Mouse (Mus musculus) c-Kit-positive CD71-positive TER-119-negative erythroid progenitor cells, embryonic 14.5 days (primary cell): ENCODE measurements around the gene Ift43.

Experiments used
- DNase-seq: peaks from one replicate; pipeline ENCODE4 v3.0.0-alpha.2; 2013; ENCODE audit warnings: low read depth

The Ift43 gene

GRCm38 (mm10) chr12:86082481-86083012, at the start of gene Ift43:
TSS of gene Ift43 (plus strand) at chr12:86082541.
- DNase-seq = no peak

DNA sequence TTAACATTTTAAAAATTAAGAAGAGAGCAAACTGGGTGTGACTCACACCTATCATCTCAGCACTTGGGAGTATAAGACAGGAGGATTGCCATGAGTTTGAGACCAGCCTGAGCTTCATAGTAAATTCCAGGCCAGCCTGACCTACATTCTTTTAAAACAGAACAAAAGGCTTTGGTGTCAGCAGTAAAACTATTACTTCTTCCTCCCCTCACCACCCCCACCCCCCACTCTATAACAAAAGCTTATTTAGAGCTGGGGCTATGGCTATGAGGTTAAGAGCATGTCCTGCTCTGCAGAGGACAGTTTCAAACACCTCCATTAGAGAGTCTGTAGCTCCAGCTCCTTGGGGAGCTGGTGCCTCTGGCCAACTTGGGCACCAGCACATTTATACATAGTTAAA, 46.8 kb upstream of the Ift43 start:
- DNase-seq = no peak

GRCm38 (mm10) chr12:86036368-86037166, 45.8 kb upstream of the Ift43 start:
- DNase-seq = no peak

GRCm38 (mm10) chr12:86037235-86037921, 45.0 kb upstream of the Ift43 start:
- DNase-seq = no peak

GRCm38 (mm10) chr12:86039078-86039477, 43.3 kb upstream of the Ift43 start:
- no peak for DNase-seq

DNA sequence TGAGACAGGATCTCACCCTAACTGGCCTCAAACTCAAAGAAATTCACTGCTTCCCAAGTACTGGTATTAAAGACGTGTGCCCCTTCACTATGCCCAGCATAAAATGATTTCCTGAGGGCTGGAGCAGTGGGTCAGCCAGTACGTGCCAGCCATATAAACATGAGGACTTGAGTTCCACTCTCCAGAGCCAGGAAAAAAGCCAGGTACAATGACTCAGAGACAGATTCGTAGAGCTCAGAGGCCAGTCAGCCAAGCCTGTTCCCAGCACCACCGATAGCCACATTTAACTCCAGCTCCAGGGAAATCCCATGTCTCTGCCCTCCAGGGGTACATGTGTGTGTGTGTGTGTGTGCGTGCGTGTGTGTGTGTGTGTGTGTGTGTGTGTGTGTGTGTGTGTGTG, 42.6 kb upstream of the Ift43 start:
- DNase-seq = no peak

DNA sequence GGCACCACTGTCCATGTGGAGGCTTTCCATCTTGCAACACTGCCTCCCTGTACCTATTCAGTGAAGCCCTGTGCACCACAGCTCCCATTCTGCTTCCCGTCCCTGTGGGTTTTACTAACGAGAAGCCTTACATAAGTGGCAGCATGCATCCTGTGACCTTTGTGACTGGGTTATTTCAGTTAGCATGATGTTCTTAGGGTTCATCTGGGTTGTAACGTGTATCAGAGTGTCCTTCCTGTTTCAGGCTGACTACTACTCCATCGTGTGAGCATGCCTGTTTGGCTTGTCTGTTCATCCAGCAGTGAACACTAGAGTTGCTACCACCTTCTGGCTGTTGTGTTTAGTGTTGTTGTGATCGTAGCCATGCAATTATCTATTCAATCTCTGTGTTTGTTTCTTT, 36.2 kb upstream of the Ift43 start:
- DNase-seq = no peak

DNA sequence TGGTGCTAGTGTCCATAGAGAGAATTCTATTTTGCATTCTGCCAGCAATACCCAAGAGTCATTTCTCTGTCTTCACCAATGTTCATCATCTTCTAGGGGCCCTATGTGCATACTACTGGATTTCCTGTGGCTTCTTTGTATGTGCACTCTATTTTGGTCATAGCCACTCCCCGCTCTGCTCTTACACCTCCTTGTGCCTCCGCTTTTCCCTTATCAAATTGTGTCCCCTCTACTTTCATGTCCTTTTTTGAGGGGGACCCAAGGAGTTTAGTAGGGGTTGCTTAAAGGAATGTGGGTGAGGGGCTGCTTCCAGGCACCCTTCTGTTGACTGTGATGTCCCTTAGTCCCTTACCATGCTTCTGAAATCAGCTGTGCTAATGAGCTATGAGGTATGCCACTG, 35.6 kb upstream of the Ift43 start:
- DNase-seq = no peak

- no peak for DNase-seq
Measured at GRCm38 (mm10) chr12:86047376-86047775, 35.0 kb upstream of the Ift43 start.

- no peak for DNase-seq
Measured at GRCm38 (mm10) chr12:86049813-86050212, 32.5 kb upstream of the Ift43 start.

DNA sequence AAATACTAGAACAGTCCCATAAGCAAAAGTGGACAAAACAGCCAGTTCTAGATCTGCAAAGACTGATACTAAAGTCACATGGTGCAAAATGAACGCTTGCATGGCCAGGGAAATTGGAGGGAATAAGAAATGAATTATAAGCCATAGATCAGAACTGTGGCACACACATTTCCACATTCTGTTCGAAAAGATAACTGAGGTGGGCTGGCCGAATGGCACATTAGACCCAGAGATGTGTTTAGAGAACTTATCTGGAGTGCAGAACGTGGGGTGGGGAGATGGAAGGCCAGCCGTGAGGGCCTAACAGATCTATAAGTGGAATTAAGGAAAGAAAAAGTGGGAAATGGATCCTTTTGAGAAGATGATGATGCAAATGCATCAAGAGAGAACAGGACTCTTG, 30.9 kb upstream of the Ift43 start:
- no peak for DNase-seq

GRCm38 (mm10) chr12:86055306-86055705, 27.0 kb upstream of the Ift43 start:
- DNase-seq = no peak

DNA sequence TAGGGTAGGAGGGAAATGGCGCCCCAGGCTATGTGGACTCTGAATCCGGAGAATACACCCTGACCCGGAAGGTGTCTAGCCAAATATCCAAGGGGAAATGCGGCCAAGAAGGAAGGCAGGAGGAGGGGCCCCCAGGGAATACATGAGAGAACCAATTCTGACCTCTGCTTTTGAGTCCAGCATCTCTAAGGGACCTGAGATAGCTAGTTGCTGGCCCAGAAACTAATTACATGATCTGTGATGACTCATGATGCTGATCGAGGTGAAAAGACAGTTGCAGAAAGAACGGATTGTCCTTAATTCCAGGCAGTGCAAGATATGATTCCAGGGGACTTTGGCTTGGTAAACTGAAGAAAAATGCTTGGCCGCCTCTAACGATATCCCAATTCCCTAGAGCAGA, 25.4 kb upstream of the Ift43 start:
- DNase-seq = no peak

- no peak for DNase-seq
Measured at GRCm38 (mm10) chr12:86057516-86057915, 24.8 kb upstream of the Ift43 start.

GRCm38 (mm10) chr12:86059341-86059740, 23.0 kb upstream of the Ift43 start:
- no peak for DNase-seq

DNA sequence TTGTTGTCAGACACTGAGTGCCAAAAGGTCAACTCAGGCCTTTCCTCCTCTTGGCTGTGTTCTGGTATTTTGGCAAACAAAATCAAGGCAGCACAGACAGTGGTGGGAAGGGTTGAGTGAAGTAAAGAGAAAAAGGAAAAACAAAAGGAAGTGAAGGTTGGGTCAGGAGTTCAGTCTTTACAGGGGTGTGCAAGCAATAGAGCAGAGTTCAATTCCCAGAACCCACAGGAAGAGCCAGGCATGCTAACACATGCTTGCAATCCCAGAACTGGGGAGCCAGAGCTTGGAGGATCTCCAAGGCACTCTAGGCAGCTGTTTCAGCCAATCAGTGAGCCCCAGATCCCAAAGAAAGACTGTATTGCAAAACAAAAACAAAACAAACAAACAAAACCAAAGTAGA, 17.5 kb upstream of the Ift43 start:
- DNase-seq = no peak

GRCm38 (mm10) chr12:86071432-86071831, 10.9 kb upstream of the Ift43 start:
- DNase-seq = no peak

- no peak for DNase-seq
Measured at GRCm38 (mm10) chr12:86074681-86075080, 7.7 kb upstream of the Ift43 start.

GRCm38 (mm10) chr12:86075358-86075757, 7.0 kb upstream of the Ift43 start:
- DNase-seq = no peak

GRCm38 (mm10) chr12:86076321-86076901, 5.9 kb upstream of the Ift43 start:
- no peak for DNase-seq

DNA sequence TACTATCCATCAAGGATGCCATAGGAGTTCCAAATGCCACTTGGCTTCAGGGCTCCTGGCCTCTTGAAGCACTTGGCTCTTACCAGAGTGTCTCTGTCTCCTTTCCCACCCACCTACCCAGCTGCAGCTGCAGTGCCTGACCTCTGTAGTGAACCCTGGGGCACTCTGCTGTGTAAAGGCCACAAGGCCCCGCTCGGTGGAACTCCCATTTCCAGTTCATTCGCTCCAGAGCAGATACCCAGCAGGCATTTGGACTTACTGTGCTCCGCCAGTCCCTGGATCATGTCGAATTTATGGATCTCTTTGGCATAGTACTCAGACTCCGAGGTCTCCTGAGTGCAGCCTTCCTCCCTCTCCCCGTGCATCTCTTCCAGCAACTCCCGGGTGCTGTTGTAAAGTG, 5.0 kb upstream of the Ift43 start:
- no peak for DNase-seq

GRCm38 (mm10) chr12:86077736-86078135, 4.6 kb upstream of the Ift43 start:
- DNase-seq = no peak

DNA sequence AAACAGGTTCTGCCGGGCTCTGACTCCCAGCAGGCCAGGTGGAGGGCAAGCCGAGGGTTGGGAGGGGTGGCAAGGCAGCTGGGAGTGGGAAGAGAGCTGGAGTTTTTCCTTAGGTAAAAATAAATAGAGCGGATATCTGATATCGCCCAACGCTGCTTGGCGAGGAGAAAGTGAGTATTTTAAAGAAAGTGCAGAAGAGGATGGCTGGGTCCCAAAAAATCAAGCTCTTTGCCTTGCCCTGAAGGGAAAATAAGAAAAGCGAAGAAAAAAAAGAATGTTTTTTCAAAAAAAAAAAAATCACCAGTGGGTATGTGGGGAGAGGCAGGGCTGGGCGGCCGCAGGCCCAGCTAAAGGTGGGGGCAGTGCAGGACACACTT, 4.2 kb upstream of the Ift43 start:
- no peak for DNase-seq
